Mouse (Mus musculus): ENCODE measurements around the gene Enpp3. TPM values are rescaled to one million over a fixed set of nuclear protein-coding genes. Genes with fewer than 3 reads are reported as not detected.

Enpp3 gene
- polyA plus RNA-seq (2016; fragmentation: Nextera tagmentation; extraction: Ambion mirVana), result 1.5 and 2.1 TPM in 2 replicates

DNA sequence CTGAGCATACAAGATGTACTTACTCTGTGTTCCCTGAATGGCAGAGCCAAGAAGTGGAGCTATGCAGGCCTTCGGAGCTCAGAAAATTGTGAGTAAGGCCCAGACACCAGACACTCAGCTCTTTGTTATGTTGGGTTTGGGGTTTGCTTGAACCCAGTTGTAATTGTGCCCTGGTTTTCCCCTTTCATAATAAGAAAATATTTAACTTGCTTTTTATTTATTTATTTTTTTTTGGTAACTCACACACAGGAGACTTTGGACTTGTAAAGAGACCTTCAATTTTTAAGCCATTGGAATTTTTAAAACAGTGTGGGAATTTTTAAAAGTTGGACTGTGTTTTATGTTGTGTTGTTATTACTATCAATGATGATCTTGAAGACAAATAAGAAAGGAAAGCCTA is at the start of gene Enpp3:
Gene Enpp3, minus strand, starts transcription at position 148 of the 400 bp plus-strand sequence.
- Histone ChIP-seq H3K9me3 (no peaks in the 10 kb centered on the region), H3K4me3 (no peak within 1 kb of the TSS), H3K27me3 (ENCODE audit: insufficient read depth, poor library complexity, severe bottlenecking) (no peaks in the 10 kb centered on the region), H3K36me3 (no peaks in the 10 kb centered on the region), H3K4me1 (no peaks in the 10 kb centered on the region), H3K27ac (no peak within 1 kb of the TSS)
- WGBS, result 75% methylated on average over 1 of the region's 1 CpGs
- DNase-seq (ENCODE audit: low spot score), result no peak

DNA sequence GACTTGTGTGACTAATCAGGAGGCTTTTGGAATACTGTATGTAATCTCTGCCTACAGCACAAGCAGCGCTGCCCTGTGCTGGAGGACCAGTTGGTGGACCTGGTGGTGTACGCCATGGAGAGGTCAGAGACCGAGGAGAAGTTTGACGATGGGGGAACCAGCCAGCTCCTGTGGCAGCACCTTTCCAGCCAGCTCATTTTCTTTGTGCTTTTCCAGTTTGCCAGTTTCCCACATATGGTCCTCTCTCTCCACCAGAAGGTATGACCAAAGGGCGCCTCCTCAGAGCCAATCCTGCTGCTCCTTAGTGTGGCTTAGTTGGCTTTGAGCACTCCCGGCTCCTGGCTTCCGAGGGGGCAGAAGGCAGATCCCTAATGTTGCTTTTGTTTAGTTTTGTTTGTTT is 45.7 kb upstream of the Enpp3 start:
- Histone ChIP-seq H3K4me1 (no peaks in the 10 kb centered on the region), H3K36me3 (peaks cover 82% of the 10 kb centered on the region), H3K4me3 (no peak overlapping the region), H3K9me3 (no peaks in the 10 kb centered on the region), H3K27ac (no peak overlapping the region), H3K27me3 (ENCODE audit: insufficient read depth, poor library complexity, severe bottlenecking) (no peaks in the 10 kb centered on the region)
- DNase-seq (ENCODE audit: low spot score), result no peak
- 96% methylated on average over 7 of the region's 7 CpGs for WGBS

DNA sequence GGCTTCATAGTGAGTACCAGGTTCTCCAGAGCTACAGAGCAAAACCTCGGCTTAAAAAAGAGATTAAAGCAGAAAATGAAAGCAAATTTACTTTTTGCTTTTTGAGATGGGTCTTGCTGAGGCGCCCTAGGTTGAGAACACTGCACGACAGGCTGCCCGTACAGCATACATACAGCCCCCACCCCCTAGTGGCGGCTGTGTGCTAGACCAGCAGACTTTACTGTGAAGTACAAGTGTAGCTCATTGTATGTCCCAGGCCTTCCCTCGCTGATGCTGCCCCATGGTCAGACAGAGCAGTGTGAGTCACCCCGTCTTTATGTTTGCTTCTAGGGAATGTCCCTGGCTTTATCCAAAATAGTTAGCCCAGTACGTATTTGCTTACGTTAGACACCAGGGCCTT is 43.4 kb upstream of the Enpp3 start:
- Histone ChIP-seq H3K36me3 (peaks cover 82% of the 10 kb centered on the region), H3K9me3 (no peaks in the 10 kb centered on the region), H3K4me1 (no peaks in the 10 kb centered on the region), H3K27ac (no peak overlapping the region), H3K27me3 (ENCODE audit: insufficient read depth, poor library complexity, severe bottlenecking) (no peaks in the 10 kb centered on the region), H3K4me3 (no peak overlapping the region)
- no peak for DNase-seq (ENCODE audit: low spot score)
- 81% methylated on average over 9 of the region's 9 CpGs for WGBS

DNA sequence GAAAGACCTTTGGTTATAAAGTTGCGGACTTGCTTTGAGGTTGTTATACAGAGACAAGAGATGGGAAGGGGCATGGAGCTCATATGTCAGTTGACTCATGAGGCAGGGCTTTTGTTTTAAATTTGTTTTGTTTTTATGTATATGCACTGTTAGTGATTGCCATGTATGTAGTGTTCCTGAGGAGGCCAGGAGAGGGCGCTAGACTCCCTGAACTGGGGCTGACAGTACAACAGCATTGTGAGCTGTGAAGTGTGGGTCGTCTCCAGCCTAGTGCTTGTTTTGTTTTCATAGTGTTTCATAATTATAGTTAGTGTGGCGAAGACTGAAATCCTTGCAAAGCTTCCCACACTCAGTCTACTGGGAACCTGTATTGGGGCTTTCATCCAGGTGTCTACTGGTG is 31.0 kb upstream of the Enpp3 start:
- Histone ChIP-seq H3K9me3 (no peaks in the 10 kb centered on the region), H3K27ac (no peak overlapping the region), H3K4me1 (no peaks in the 10 kb centered on the region), H3K36me3 (peaks cover 72% of the 10 kb centered on the region), H3K27me3 (ENCODE audit: insufficient read depth, poor library complexity, severe bottlenecking) (no peaks in the 10 kb centered on the region), H3K4me3 (no peak overlapping the region)
- WGBS, result 79% methylated on average over 4 of the region's 4 CpGs
- DNase-seq (ENCODE audit: low spot score), result no peak

DNA sequence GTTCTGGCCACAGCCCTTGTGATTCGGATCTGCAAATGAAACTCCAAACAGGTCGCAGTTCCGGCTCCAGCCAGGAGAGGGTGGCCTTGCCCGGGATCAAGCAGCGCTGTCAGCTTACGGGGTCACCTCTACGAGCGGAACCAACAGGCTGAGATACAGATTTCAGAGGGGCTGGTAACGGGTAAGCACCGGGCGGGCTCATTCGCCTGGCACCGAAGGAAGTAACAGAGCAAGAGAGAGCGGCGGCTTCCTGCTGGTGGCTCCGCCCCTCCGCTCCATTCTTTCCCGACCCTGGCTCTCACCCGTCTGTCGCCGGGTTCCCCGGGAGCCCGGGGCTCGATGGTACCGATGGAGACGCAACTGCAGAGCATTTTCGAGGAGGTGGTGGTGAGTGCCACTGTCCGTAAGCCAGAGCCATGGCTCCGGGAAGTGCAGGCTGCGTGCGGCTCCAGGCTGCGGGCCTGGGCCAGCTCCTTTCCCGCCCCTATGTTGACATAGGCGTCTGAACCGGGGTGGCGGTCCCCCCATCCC is 27.2 kb upstream of the Enpp3 start, which contains the start of gene Med23:
Gene Med23, plus strand, starts transcription at position 227 of the 531 bp plus-strand sequence.
- Histone ChIP-seq H3K36me3 (peaks cover 36% of the 10 kb centered on the region), H3K4me1 (no peaks in the 10 kb centered on the region), H3K4me3 (peak within 1 kb of the TSS; percentile 80), H3K27me3 (ENCODE audit: insufficient read depth, poor library complexity, severe bottlenecking) (no peaks in the 10 kb centered on the region), H3K9me3 (no peaks in the 10 kb centered on the region), H3K27ac (peak within 1 kb of the TSS; percentile 92)
- peak; percentile 97 for DNase-seq (ENCODE audit: low spot score)
- under 1% methylated on average over 36 of the region's 36 CpGs for WGBS

DNA sequence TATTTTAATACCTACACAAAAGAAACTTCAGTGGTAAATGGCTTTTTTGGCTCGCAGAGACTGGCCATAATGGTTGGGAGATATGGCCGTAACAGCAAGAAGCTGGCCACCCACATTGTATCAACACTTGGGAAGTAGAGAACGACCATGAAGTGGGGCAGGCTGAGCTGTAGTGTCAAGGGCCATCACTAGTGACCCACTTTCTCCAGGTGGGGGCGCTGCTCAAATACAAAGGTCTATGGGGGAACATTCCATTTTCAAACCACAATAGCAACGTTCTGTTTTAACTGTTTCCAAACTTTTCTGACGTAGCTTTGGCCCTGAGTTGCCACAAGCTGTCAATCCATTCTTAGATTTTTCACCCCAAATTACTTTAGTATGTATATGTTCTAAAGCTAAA is 21.8 kb upstream of the Enpp3 start:
- no peaks in the 10 kb centered on the region for H3K4me1 ChIP-seq
- H3K27ac ChIP-seq, result no peak overlapping the region
- no peaks in the 10 kb centered on the region for H3K9me3 ChIP-seq
- no peak overlapping the region for H3K4me3 ChIP-seq
- DNase-seq (ENCODE audit: low spot score), result no peak
- no peaks in the 10 kb centered on the region for H3K27me3 ChIP-seq (ENCODE audit: insufficient read depth, poor library complexity, severe bottlenecking)
- H3K36me3 ChIP-seq, result no peaks in the 10 kb centered on the region
- 70% methylated on average over 6 of the region's 6 CpGs for WGBS

DNA sequence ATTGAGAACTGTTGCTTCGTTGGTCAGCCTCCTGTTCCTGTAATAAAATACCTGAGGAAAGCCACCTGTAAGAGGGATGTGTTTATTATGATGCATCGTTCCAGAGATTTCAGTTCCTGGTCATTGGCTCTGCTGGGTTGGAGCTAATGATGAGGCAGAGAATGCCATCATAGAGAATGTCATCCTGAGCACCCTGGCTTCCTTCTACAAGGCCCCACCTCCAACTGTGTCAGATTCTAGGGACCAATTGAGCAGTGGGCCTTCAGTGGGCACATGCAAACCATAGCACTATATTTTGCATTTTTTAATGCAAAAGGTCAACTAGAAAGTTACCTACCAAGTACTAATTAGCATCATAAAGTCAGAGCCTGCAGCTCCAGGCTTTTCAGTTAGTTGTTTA is 20.5 kb upstream of the Enpp3 start:
- no peaks in the 10 kb centered on the region for H3K36me3 ChIP-seq
- no peaks in the 10 kb centered on the region for H3K27me3 ChIP-seq (ENCODE audit: insufficient read depth, poor library complexity, severe bottlenecking)
- 78% methylated on average over 2 of the region's 2 CpGs for WGBS
- H3K4me1 ChIP-seq, result no peaks in the 10 kb centered on the region
- H3K9me3 ChIP-seq, result no peaks in the 10 kb centered on the region
- no peak overlapping the region for H3K4me3 ChIP-seq
- no peak overlapping the region for H3K27ac ChIP-seq
- no peak for DNase-seq (ENCODE audit: low spot score)

DNA sequence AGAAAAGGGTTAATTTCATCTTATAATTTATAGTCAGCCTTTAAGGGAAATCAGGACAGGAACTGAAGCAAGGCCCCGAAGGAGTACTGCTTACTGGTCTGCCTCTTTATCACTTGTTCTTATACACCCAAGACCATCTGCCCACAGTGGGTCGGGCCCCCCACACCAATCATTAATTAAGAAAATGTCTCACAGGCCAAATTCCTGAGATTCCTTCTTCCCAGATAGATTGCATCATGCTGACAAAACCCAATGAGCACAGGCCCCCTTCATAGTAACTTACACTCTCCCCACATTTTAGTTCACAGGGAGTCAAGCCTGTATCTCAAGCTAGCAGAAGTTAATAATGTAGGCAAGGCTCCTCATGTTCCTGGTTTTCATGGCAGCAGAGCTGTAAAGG is 625 bp downstream of the Enpp3 start:
- H3K9me3 ChIP-seq, result no peaks in the 10 kb centered on the region
- H3K27ac ChIP-seq, result no peak overlapping the region
- 43% methylated on average over 2 of the region's 2 CpGs for WGBS
- H3K4me3 ChIP-seq, result no peak overlapping the region
- no peaks in the 10 kb centered on the region for H3K27me3 ChIP-seq (ENCODE audit: insufficient read depth, poor library complexity, severe bottlenecking)
- no peaks in the 10 kb centered on the region for H3K36me3 ChIP-seq
- DNase-seq (ENCODE audit: low spot score), result no peak
- no peaks in the 10 kb centered on the region for H3K4me1 ChIP-seq

DNA sequence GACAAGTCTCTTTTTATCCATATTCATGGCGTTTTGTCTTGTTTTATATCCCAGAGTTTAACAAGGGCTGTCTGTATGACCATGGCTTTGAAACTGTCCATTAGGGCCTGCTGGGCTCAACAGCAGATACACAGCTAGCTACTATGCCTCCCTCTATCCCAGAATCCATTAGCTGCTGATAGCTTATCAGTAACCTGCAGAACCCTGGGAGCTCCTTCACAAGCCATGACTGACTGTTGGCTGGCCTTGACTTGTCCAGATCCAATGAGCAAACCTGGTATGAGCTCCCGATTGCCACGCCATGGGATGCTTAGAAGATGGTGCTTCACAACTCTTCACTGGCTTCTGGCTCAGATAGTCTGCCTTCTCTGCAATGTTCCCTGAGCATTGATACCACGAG is 1.8 kb downstream of the Enpp3 start:
- Histone ChIP-seq H3K9me3 (no peaks in the 10 kb centered on the region), H3K27ac (no peak overlapping the region), H3K36me3 (no peaks in the 10 kb centered on the region), H3K4me3 (no peak overlapping the region), H3K4me1 (peaks cover 8% of the 10 kb centered on the region; the same call in 1 of the 2 replicates), H3K27me3 (ENCODE audit: insufficient read depth, poor library complexity, severe bottlenecking) (no peaks in the 10 kb centered on the region)
- no peak for DNase-seq (ENCODE audit: low spot score)
- 79% methylated on average over 4 of the region's 4 CpGs for WGBS

DNA sequence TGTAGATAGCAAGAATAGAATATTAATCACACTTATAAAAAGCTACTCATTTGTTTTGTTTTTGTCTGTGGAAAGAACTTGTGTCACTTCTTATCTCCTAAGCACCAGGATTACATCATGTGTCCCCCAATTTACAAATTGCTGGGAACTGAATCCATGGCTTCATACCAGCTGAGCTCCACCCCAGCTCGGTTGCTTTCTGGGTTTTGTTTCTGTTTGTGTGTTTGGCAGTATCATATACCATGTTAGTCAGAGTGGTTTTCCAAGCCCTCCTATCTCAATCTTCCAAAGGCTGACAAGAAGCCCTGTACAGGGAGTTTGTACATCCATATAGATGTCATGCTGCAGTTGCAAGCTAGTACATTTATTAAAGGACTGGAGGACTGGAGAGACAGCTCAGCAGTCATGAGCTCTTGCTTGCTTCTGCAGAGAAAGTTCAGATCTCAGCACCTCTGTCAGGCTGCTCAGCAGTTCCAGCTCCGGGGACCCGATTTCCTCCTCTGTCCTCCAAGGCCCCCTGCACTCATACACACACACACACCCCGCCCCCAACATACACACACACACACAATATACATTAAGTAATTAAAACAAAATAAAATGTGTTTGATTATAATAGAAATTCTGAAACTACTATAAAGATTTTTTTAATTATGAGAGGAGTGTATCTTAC is 6.1 kb downstream of the Enpp3 start:
- no peak overlapping the region; the same call in 1 of the 2 replicates for H3K4me3 ChIP-seq
- no peak overlapping the region for H3K27ac ChIP-seq
- no peaks in the 10 kb centered on the region for H3K27me3 ChIP-seq (ENCODE audit: insufficient read depth, poor library complexity, severe bottlenecking)
- peaks cover 18% of the 10 kb centered on the region for H3K4me1 ChIP-seq
- 57% methylated on average over 4 of the region's 4 CpGs for WGBS
- DNase-seq (ENCODE audit: low spot score), result no peak
- no peaks in the 10 kb centered on the region for H3K9me3 ChIP-seq
- H3K36me3 ChIP-seq, result no peaks in the 10 kb centered on the region

DNA sequence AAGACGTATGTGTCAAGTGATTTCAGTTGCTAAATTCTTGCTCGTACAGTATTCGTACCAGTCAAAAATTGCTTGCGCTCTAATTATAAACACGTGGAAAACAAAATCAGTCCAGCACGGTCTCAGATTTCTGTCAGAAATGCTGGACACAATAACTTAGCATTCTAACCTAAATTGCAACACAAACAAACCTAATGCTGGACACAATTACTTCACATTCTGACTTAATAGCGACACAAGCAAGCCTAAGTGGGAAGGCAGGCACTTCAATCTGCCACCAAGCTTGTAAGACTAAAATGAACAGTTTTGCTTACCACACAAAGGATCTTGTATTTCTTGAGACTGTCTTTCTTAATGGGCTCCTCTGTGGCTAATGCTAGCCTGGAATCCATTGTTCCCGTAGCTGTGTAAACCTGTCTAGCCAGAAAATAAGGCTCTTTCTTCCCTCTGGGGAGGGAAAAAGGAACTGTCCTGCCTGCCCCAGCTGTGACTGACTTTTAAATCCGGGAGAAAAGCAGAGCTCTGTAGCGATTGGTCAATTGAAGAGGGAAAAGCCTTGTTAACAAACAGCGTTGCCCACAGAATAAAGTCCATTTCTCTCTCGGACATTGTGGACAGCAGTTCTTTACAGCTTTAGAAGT is 6.8 kb downstream of the Enpp3 start:
- peak overlapping the region; percentile 37 for H3K4me3 ChIP-seq
- peak overlapping the region; percentile 65 for H3K27ac ChIP-seq

DNA sequence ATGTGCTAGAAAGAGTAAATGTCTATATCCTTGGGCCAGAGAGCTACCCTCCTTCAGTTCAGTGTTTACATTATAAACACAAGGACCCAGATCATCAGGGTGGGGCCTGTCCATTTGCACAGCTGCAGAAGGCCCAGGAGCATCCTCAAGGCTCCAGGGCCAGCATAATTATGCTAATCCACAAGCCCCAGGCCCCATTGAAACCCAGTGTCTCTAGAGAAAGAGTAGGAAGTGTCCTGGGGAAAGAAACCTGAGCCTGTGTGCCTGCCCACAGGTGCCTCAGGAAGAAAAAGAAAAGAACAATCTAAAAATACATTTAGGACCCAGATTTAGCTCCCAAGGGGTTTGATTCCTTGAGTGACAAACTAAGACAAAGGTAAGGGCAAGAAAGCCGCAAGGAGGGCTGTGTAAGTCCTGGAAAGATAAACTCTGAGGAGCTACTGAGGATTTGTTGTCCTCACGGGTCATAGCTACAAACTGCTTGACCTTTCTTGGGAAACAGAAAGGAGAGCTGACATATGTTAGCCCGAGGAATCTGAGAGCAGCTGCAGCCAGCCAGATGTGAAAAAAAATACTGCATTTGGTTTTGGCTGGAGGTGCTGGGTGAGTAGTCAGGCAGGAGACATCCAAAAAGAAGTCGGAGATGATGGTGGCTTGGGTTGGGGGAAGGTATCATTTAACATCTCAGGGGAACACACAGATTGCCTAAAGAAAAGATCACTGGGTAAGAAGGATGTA is 7.8 kb downstream of the Enpp3 start:
- H3K4me1 ChIP-seq, result peaks cover 20% of the 10 kb centered on the region
- no peak for DNase-seq (ENCODE audit: low spot score)
- WGBS, result 14% methylated on average over 4 of the region's 4 CpGs
- H3K9me3 ChIP-seq, result no peaks in the 10 kb centered on the region
- H3K27ac ChIP-seq, result no peak overlapping the region; the same call in 1 of the 2 replicates
- peak overlapping the region; percentile 37; the same call in 1 of the 2 replicates for H3K4me3 ChIP-seq
- H3K36me3 ChIP-seq, result no peaks in the 10 kb centered on the region
- no peaks in the 10 kb centered on the region for H3K27me3 ChIP-seq (ENCODE audit: insufficient read depth, poor library complexity, severe bottlenecking)

More for the DNA sequence above, 6.8 kb downstream of the Enpp3 start:
- peaks cover 20% of the 10 kb centered on the region for H3K4me1 ChIP-seq
- H3K9me3 ChIP-seq, result no peaks in the 10 kb centered on the region
- no peaks in the 10 kb centered on the region for H3K27me3 ChIP-seq (ENCODE audit: insufficient read depth, poor library complexity, severe bottlenecking)
- no peak for DNase-seq (ENCODE audit: low spot score)
- WGBS, result 32% methylated on average over 12 of the region's 12 CpGs
- no peaks in the 10 kb centered on the region for H3K36me3 ChIP-seq

DNA sequence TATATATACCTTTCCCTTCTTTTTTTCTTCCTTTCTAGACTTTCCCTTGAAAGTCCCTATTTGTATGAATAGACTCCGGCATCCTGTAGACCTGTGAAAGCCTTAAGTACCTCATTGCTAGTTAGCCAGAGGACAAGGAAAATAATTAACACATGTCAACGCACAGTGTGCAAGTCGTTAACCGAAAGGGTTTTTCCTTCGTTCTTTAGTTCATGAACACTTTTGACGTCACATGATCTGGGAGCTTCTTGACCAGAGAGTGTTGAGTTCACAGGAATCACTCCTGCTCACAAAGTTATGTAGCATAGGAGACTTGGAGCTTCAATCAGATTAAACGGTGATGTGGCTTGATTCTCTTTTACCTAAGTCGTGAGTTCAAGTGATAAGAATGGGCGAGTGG is 10.3 kb downstream of the Enpp3 start:
- Histone ChIP-seq H3K4me1 (peaks cover 20% of the 10 kb centered on the region), H3K27ac (no peak overlapping the region), H3K9me3 (no peaks in the 10 kb centered on the region), H3K27me3 (ENCODE audit: insufficient read depth, poor library complexity, severe bottlenecking) (no peaks in the 10 kb centered on the region), H3K36me3 (no peaks in the 10 kb centered on the region), H3K4me3 (no peak overlapping the region)
- no peak for DNase-seq (ENCODE audit: low spot score)
- WGBS, result 89% methylated on average over 9 of the region's 9 CpGs

Data from heart, embryonic 10.5 days (tissue).